Mouse (Mus musculus): ENCODE measurements around the gene Klhl29. TPM values are rescaled to one million over a fixed set of nuclear protein-coding genes. Genes with fewer than 3 reads are reported as not detected.
"Not testable (repeated sequence)": the region's sequence is repeated elsewhere in the genome, so short reads cannot be mapped to it uniquely, and the experiment has no call there.

Klhl29 gene
- polyA plus RNA-seq, 1 experiment from 2014 or later = 0.02 TPM

GRCm38 (mm10) chr12:5364836-5365235, 10.6 kb downstream of the Klhl29 start:
- Histone ChIP-seq H3K9ac (ENCODE audit: low read depth, low read length) (no peak overlapping the region), H3K36me3 (ENCODE audit: control insufficient read depth, insufficient read depth) (no peaks in the 10 kb centered on the region), H3K4me1 (ENCODE audit: control insufficient read depth, low read depth, low read length) (no peaks in the 10 kb centered on the region), H3K27me3 (ENCODE audit: control insufficient read depth, insufficient read depth, low read depth, low read length) (no peaks in the 10 kb centered on the region), H3K9me3 (replicated peaks; ENCODE audit: control insufficient read depth, low read length) (no peaks in the 10 kb centered on the region), H3K27ac (ENCODE audit: low read length) (no peak overlapping the region), H3K4me3 (ENCODE audit: low read depth, low read length) (no peak overlapping the region), H3K4me2 (ENCODE audit: low read depth, low read length) (no peak overlapping the region)
- ATAC-seq (ENCODE audit: low read depth) = no peak
- WGBS (ENCODE audit: insufficient replicate concordance) = 64% methylated on average over 3 of the region's 3 CpGs

- Histone ChIP-seq H3K27me3 (ENCODE audit: control insufficient read depth, insufficient read depth, low read depth, low read length) (no peaks in the 10 kb centered on the region), H3K27ac (ENCODE audit: low read length) (no peak overlapping the region), H3K9me3 (replicated peaks; ENCODE audit: control insufficient read depth, low read length) (no peaks in the 10 kb centered on the region), H3K9ac (ENCODE audit: low read depth, low read length) (no peak overlapping the region), H3K4me1 (ENCODE audit: control insufficient read depth, low read depth, low read length) (no peaks in the 10 kb centered on the region), H3K4me3 (ENCODE audit: low read depth, low read length) (no peak overlapping the region), H3K4me2 (ENCODE audit: low read depth, low read length) (no peak overlapping the region), H3K36me3 (ENCODE audit: control insufficient read depth, insufficient read depth) (no peaks in the 10 kb centered on the region)
- no peak for ATAC-seq (ENCODE audit: low read depth)
- WGBS (ENCODE audit: insufficient replicate concordance) = 63% methylated on average over 17 of the region's 17 CpGs
Measured at GRCm38 (mm10) chr12:5363961-5364634, 11.4 kb downstream of the Klhl29 start.

GRCm38 (mm10) chr12:5359065-5359464, 16.4 kb downstream of the Klhl29 start:
- no peak for ATAC-seq (ENCODE audit: low read depth)
- WGBS (ENCODE audit: insufficient replicate concordance) = 21% methylated on average over 5 of the region's 5 CpGs

GRCm38 (mm10) chr12:5358497-5358896, 17.0 kb downstream of the Klhl29 start:
- Histone ChIP-seq H3K9ac (ENCODE audit: low read depth, low read length) (no peak overlapping the region), H3K27me3 (ENCODE audit: control insufficient read depth, insufficient read depth, low read depth, low read length) (no peaks in the 10 kb centered on the region), H3K4me2 (ENCODE audit: low read depth, low read length) (no peak overlapping the region), H3K4me3 (ENCODE audit: low read depth, low read length) (no peak overlapping the region), H3K36me3 (ENCODE audit: control insufficient read depth, insufficient read depth) (no peaks in the 10 kb centered on the region), H3K9me3 (replicated peaks; ENCODE audit: control insufficient read depth, low read length) (no peaks in the 10 kb centered on the region), H3K27ac (ENCODE audit: low read length) (no peak overlapping the region), H3K4me1 (ENCODE audit: control insufficient read depth, low read depth, low read length) (no peaks in the 10 kb centered on the region)
- no peak for ATAC-seq (ENCODE audit: low read depth)
- 41% methylated on average over 6 of the region's 6 CpGs for WGBS (ENCODE audit: insufficient replicate concordance)

More at GRCm38 (mm10) chr12:5359065-5359464, 16.4 kb downstream of the Klhl29 start:
- no peaks in the 10 kb centered on the region for H3K4me1 ChIP-seq (ENCODE audit: control insufficient read depth, low read depth, low read length)
- H3K4me3 ChIP-seq (ENCODE audit: low read depth, low read length) = no peak overlapping the region
- H3K9ac ChIP-seq (ENCODE audit: low read depth, low read length) = no peak overlapping the region
- H3K27me3 ChIP-seq (ENCODE audit: control insufficient read depth, insufficient read depth, low read depth, low read length) = no peaks in the 10 kb centered on the region
- H3K36me3 ChIP-seq (ENCODE audit: control insufficient read depth, insufficient read depth) = no peaks in the 10 kb centered on the region
- no peak overlapping the region for H3K4me2 ChIP-seq (ENCODE audit: low read depth, low read length)
- H3K27ac ChIP-seq (ENCODE audit: low read length) = no peak overlapping the region
- no peaks in the 10 kb centered on the region for H3K9me3 ChIP-seq (replicated peaks; ENCODE audit: control insufficient read depth, low read length)

GRCm38 (mm10) chr12:5353416-5353815, 22.1 kb downstream of the Klhl29 start:
- no peak for ATAC-seq (ENCODE audit: low read depth)
- 65% methylated on average over 9 of the region's 9 CpGs for WGBS (ENCODE audit: insufficient replicate concordance)
- no peak overlapping the region for H3K4me3 ChIP-seq (ENCODE audit: low read depth, low read length)
- no peaks in the 10 kb centered on the region for H3K4me1 ChIP-seq (ENCODE audit: control insufficient read depth, low read depth, low read length)
- no peaks in the 10 kb centered on the region for H3K36me3 ChIP-seq (ENCODE audit: control insufficient read depth, insufficient read depth)
- no peak overlapping the region for H3K4me2 ChIP-seq (ENCODE audit: low read depth, low read length)
- H3K9ac ChIP-seq (ENCODE audit: low read depth, low read length) = no peak overlapping the region
- no peaks in the 10 kb centered on the region for H3K27me3 ChIP-seq (ENCODE audit: control insufficient read depth, insufficient read depth, low read depth, low read length)
- H3K27ac ChIP-seq (ENCODE audit: low read length) = no peak overlapping the region
- H3K9me3 ChIP-seq (replicated peaks; ENCODE audit: control insufficient read depth, low read length) = no peaks in the 10 kb centered on the region

GRCm38 (mm10) chr12:5352771-5353170, 22.7 kb downstream of the Klhl29 start:
- H3K9ac ChIP-seq (ENCODE audit: low read depth, low read length) = no peak overlapping the region
- H3K27ac ChIP-seq (ENCODE audit: low read length) = no peak overlapping the region
- WGBS (ENCODE audit: insufficient replicate concordance) = 73% methylated on average over 8 of the region's 8 CpGs
- H3K4me2 ChIP-seq (ENCODE audit: low read depth, low read length) = no peak overlapping the region
- H3K9me3 ChIP-seq (replicated peaks; ENCODE audit: control insufficient read depth, low read length) = no peaks in the 10 kb centered on the region
- H3K27me3 ChIP-seq (ENCODE audit: control insufficient read depth, insufficient read depth, low read depth, low read length) = no peaks in the 10 kb centered on the region
- H3K36me3 ChIP-seq (ENCODE audit: control insufficient read depth, insufficient read depth) = no peaks in the 10 kb centered on the region
- H3K4me3 ChIP-seq (ENCODE audit: low read depth, low read length) = no peak overlapping the region
- H3K4me1 ChIP-seq (ENCODE audit: control insufficient read depth, low read depth, low read length) = no peaks in the 10 kb centered on the region
- no peak for ATAC-seq (ENCODE audit: low read depth)

- Histone ChIP-seq H3K27ac (ENCODE audit: low read length) (no peak overlapping the region), H3K4me3 (ENCODE audit: low read depth, low read length) (no peak overlapping the region)
- WGBS (ENCODE audit: insufficient replicate concordance) = 70% methylated on average over 11 of the region's 11 CpGs
Measured at GRCm38 (mm10) chr12:5350491-5351285, 24.8 kb downstream of the Klhl29 start.

GRCm38 (mm10) chr12:5345088-5345487, 30.4 kb downstream of the Klhl29 start:
- no peak overlapping the region for H3K4me3 ChIP-seq (ENCODE audit: low read depth, low read length)
- H3K4me1 ChIP-seq (ENCODE audit: control insufficient read depth, low read depth, low read length) = no peaks in the 10 kb centered on the region
- H3K27me3 ChIP-seq (ENCODE audit: control insufficient read depth, insufficient read depth, low read depth, low read length) = no peaks in the 10 kb centered on the region
- H3K36me3 ChIP-seq (ENCODE audit: control insufficient read depth, insufficient read depth) = no peaks in the 10 kb centered on the region
- 60% methylated on average over 6 of the region's 6 CpGs for WGBS (ENCODE audit: insufficient replicate concordance)
- no peaks in the 10 kb centered on the region for H3K9me3 ChIP-seq (replicated peaks; ENCODE audit: control insufficient read depth, low read length)
- no peak for ATAC-seq (ENCODE audit: low read depth)
- no peak overlapping the region for H3K27ac ChIP-seq (ENCODE audit: low read length)
- no peak overlapping the region for H3K9ac ChIP-seq (ENCODE audit: low read depth, low read length)
- no peak overlapping the region for H3K4me2 ChIP-seq (ENCODE audit: low read depth, low read length)

More at GRCm38 (mm10) chr12:5350491-5351285, 24.8 kb downstream of the Klhl29 start:
- H3K4me1 ChIP-seq (ENCODE audit: control insufficient read depth, low read depth, low read length) = no peaks in the 10 kb centered on the region
- H3K9me3 ChIP-seq (replicated peaks; ENCODE audit: control insufficient read depth, low read length) = no peaks in the 10 kb centered on the region
- H3K9ac ChIP-seq (ENCODE audit: low read depth, low read length) = no peak overlapping the region
- H3K4me2 ChIP-seq (ENCODE audit: low read depth, low read length) = no peak overlapping the region
- no peaks in the 10 kb centered on the region for H3K27me3 ChIP-seq (ENCODE audit: control insufficient read depth, insufficient read depth, low read depth, low read length)
- ATAC-seq (ENCODE audit: low read depth) = no peak
- no peaks in the 10 kb centered on the region for H3K36me3 ChIP-seq (ENCODE audit: control insufficient read depth, insufficient read depth)

- ATAC-seq (ENCODE audit: low read depth); H3K4me3 ChIP-seq (ENCODE audit: low read depth, low read length): not testable (repeated sequence)
- WGBS (ENCODE audit: insufficient replicate concordance) = 77% methylated on average over 6 of the region's 7 CpGs
Measured at GRCm38 (mm10) chr12:5344457-5344856, 31.0 kb downstream of the Klhl29 start.

More at GRCm38 (mm10) chr12:5344457-5344856, 31.0 kb downstream of the Klhl29 start:
- not testable (repeated sequence) for H3K9ac ChIP-seq (ENCODE audit: low read depth, low read length); H3K9me3 ChIP-seq (replicated peaks; ENCODE audit: control insufficient read depth, low read length); H3K27me3 ChIP-seq (ENCODE audit: control insufficient read depth, insufficient read depth, low read depth, low read length); H3K36me3 ChIP-seq (ENCODE audit: control insufficient read depth, insufficient read depth); H3K4me2 ChIP-seq (ENCODE audit: low read depth, low read length); H3K27ac ChIP-seq (ENCODE audit: low read length); H3K4me1 ChIP-seq (ENCODE audit: control insufficient read depth, low read depth, low read length)
